Mouse (Mus musculus) midbrain, embryonic 10.5 days (tissue): ENCODE results near the gene Rfx5. TPM values are rescaled to one million over a fixed set of nuclear protein-coding genes. Genes with fewer than 3 reads are reported as not detected.
A peak's percentile ranks its signal among the peaks of the same experiment; 100 is the strongest.
"Not testable (repeated sequence)": the region's sequence is repeated elsewhere in the genome, so short reads cannot be mapped to it uniquely, and the experiment has no call there.

Experiments
- DNase-seq: peaks from one replicate; pipeline ENCODE4 v3.0.0-alpha.2; 2017; ENCODE audit warnings: low spot score
- H3K27ac ChIP-seq: fragments of 300-500 bp; sonication (generic); replicated peaks from 2 replicates; pipeline ENCODE4 v1.5.1; 2016; ENCODE audit warnings: mild to moderate bottlenecking
- H3K27me3 ChIP-seq: fragments of 300-500 bp; sonication (generic); 2 replicates; pipeline ENCODE4 v1.6.1; 2016; ENCODE audit warnings: low read depth, mild to moderate bottlenecking; ENCODE audit not compliant: poor library complexity, severe bottlenecking
- H3K36me3 ChIP-seq: fragments of 300-500 bp; sonication (generic); 2 replicates; pipeline ENCODE4 v1.6.1; 2016; ENCODE audit warnings: mild to moderate bottlenecking, moderate library complexity
- H3K4me1 ChIP-seq: fragments of 300-500 bp; sonication (generic); 2 replicates; pipeline ENCODE4 v1.6.1; 2016
- H3K4me3 ChIP-seq: fragments of 300-500 bp; sonication (generic); 2 replicates; pipeline ENCODE4 v1.5.1; 2016; ENCODE audit warnings: mild to moderate bottlenecking, moderate library complexity
- H3K9me3 ChIP-seq: fragments of 300-500 bp; sonication (generic); replicated peaks from 2 replicates; pipeline ENCODE4 v1.6.1; 2016; ENCODE audit warnings: mild to moderate bottlenecking
- WGBS: fragments of 180-500 bp; shearing (Covaris S2); methylation state at CpG from one replicate; pipeline ENCODE4 v1.1.7; 2016; 5-methylcytosine and 5-hydroxymethylcytosine counted together
- polyA plus RNA-seq: library from polyadenylated mRNA; unstranded; fragments of >200 nt; fragmentation: Nextera tagmentation; extraction: Ambion mirVana; gene quantifications from 2 replicates; pipeline ENCODE4 v1.2.1, GENCODE M21; 2016

Rfx5 gene
- polyA plus RNA-seq, 1 experiment from 2014 or later, result 4.9 TPM

- H3K27ac ChIP-seq, H3K4me3 ChIP-seq, DNase-seq, H3K9me3 ChIP-seq, H3K36me3 ChIP-seq, H3K27me3 ChIP-seq: not testable (repeated sequence)
- 91% methylated on average over 4 of the region's 4 CpGs for WGBS
- H3K4me1 ChIP-seq, result peaks cover 13% of the 10 kb centered on the region
These were observed 24.9 kb upstream of the Rfx5 start for GRCm38 (mm10) chr3:94928979-94929378.

- H3K36me3 ChIP-seq, H3K27me3 ChIP-seq, DNase-seq, H3K9me3 ChIP-seq, H3K27ac ChIP-seq, H3K4me3 ChIP-seq: not testable (repeated sequence)
- H3K4me1 ChIP-seq, result peaks cover 13% of the 10 kb centered on the region
- 55% methylated on average over 7 of the region's 7 CpGs for WGBS
These were observed 23.2 kb upstream of the Rfx5 start for GRCm38 (mm10) chr3:94930386-94931266.

- H3K9me3 ChIP-seq, H3K27me3 ChIP-seq, H3K27ac ChIP-seq, H3K36me3 ChIP-seq, H3K4me3 ChIP-seq, DNase-seq: not testable (repeated sequence)
- peaks cover 13% of the 10 kb centered on the region for H3K4me1 ChIP-seq
- 79% methylated on average over 10 of the region's 10 CpGs for WGBS
These were observed 22.3 kb upstream of the Rfx5 start for GRCm38 (mm10) chr3:94931427-94932082.

GRCm38 (mm10) chr3:94932279-94932678 is 21.6 kb upstream of the Rfx5 start:
- H3K9me3 ChIP-seq, H3K27me3 ChIP-seq, H3K27ac ChIP-seq, H3K4me3 ChIP-seq, H3K36me3 ChIP-seq, DNase-seq: not testable (repeated sequence)
- 70% methylated on average over 2 of the region's 2 CpGs for WGBS
- peaks cover 13% of the 10 kb centered on the region for H3K4me1 ChIP-seq

- WGBS, result 48% methylated on average over 16 of the region's 16 CpGs
- no peaks in the 10 kb centered on the region for H3K9me3 ChIP-seq
These were observed 20.9 kb upstream of the Rfx5 start, which contains the start of gene Selenbp1 for GRCm38 (mm10) chr3:94932809-94933564. TSS of gene Selenbp1 (plus strand) at chr3:94933056.

GRCm38 (mm10) chr3:94933604-94934003 is 20.3 kb upstream of the Rfx5 start:
- H3K27ac ChIP-seq, H3K36me3 ChIP-seq, H3K9me3 ChIP-seq, DNase-seq, H3K4me3 ChIP-seq, H3K27me3 ChIP-seq: not testable (repeated sequence)
- no CpG with 5 or more reads among the region's 2 CpGs for WGBS
- peaks cover 13% of the 10 kb centered on the region for H3K4me1 ChIP-seq

More at GRCm38 (mm10) chr3:94932809-94933564, 20.9 kb upstream of the Rfx5 start, which contains the start of gene Selenbp1:
- peak; percentile 33 for DNase-seq
- Histone ChIP-seq H3K27ac (peak within 1 kb of the TSS; percentile 49), H3K4me3 (peak within 1 kb of the TSS; percentile 24; the same call in 1 of the 2 replicates), H3K4me1 (peaks cover 13% of the 10 kb centered on the region), H3K36me3 (no peaks in the 10 kb centered on the region), H3K27me3 (no peaks in the 10 kb centered on the region)

- DNase-seq, H3K27ac ChIP-seq, H3K4me3 ChIP-seq, H3K27me3 ChIP-seq, H3K9me3 ChIP-seq, H3K36me3 ChIP-seq: not testable (repeated sequence)
- 97% methylated on average over 3 of the region's 3 CpGs for WGBS
- H3K4me1 ChIP-seq, result peaks cover 13% of the 10 kb centered on the region
These were observed 19.3 kb upstream of the Rfx5 start for GRCm38 (mm10) chr3:94934564-94934963.

GRCm38 (mm10) chr3:94935332-94935731 is 18.5 kb upstream of the Rfx5 start:
- not testable (repeated sequence) for H3K36me3 ChIP-seq, H3K27ac ChIP-seq, H3K27me3 ChIP-seq, H3K9me3 ChIP-seq, DNase-seq, H3K4me3 ChIP-seq
- H3K4me1 ChIP-seq, result peaks cover 13% of the 10 kb centered on the region
- WGBS, result 94% methylated on average over 3 of the region's 3 CpGs

GRCm38 (mm10) chr3:94936147-94936546 is 17.7 kb upstream of the Rfx5 start:
- WGBS, result 85% methylated on average over 5 of the region's 5 CpGs
- not testable (repeated sequence) for H3K9me3 ChIP-seq, DNase-seq, H3K27me3 ChIP-seq, H3K36me3 ChIP-seq, H3K4me3 ChIP-seq, H3K27ac ChIP-seq
- H3K4me1 ChIP-seq, result peaks cover 13% of the 10 kb centered on the region

- not testable (repeated sequence) for H3K27ac ChIP-seq, H3K4me3 ChIP-seq, DNase-seq, H3K9me3 ChIP-seq, H3K27me3 ChIP-seq, H3K36me3 ChIP-seq
- 88% methylated on average over 7 of the region's 7 CpGs for WGBS
- H3K4me1 ChIP-seq, result peaks cover 12% of the 10 kb centered on the region
These were observed 16.7 kb upstream of the Rfx5 start for GRCm38 (mm10) chr3:94937194-94937593.

- not testable (repeated sequence) for H3K36me3 ChIP-seq, DNase-seq, H3K27me3 ChIP-seq, H3K27ac ChIP-seq, H3K9me3 ChIP-seq, H3K4me3 ChIP-seq, H3K4me1 ChIP-seq
- 82% methylated on average over 9 of the region's 9 CpGs for WGBS
These were observed 13.8 kb upstream of the Rfx5 start for GRCm38 (mm10) chr3:94940033-94940432.

GRCm38 (mm10) chr3:94942211-94942967 is 11.5 kb upstream of the Rfx5 start:
- H3K27me3 ChIP-seq, H3K4me3 ChIP-seq, H3K9me3 ChIP-seq, DNase-seq, H3K27ac ChIP-seq, H3K36me3 ChIP-seq, H3K4me1 ChIP-seq: not testable (repeated sequence)
- 81% methylated on average over 9 of the region's 9 CpGs for WGBS
